Mouse (Mus musculus) lung, embryonic 14.5 days (tissue): ENCODE data around the gene Anks1b. TPM values are rescaled to one million over a fixed set of nuclear protein-coding genes. Genes with fewer than 3 reads are reported as not detected.

ENCODE experiments used
- ATAC-seq: fragments of 200-750 bp; cut with Nextera tagmentation; 2 replicates; pipeline ENCODE4 v1.8.0; 2017; ENCODE audit warnings: mild to moderate bottlenecking, moderate TSS enrichment, moderate library complexity; ENCODE audit not compliant: insufficient read depth
- DNase-seq: peaks from one replicate; pipeline ENCODE4 v3.0.0-alpha.2; 2015
- H3K27ac ChIP-seq: fragments of 300-500 bp; sonication (generic); 2 replicates; pipeline ENCODE4 v1.5.1; 2014; ENCODE audit warnings: low read depth, mild to moderate bottlenecking, moderate library complexity
- H3K27me3 ChIP-seq: fragments of 300-500 bp; sonication (generic); 2 replicates; pipeline ENCODE4 v1.6.1; 2014; ENCODE audit warnings: low read length, control low read depth; ENCODE audit not compliant: insufficient read depth
- H3K36me3 ChIP-seq: fragments of 300-500 bp; sonication (generic); 2 replicates; pipeline ENCODE4 v1.6.1; 2014; ENCODE audit warnings: control low read depth; ENCODE audit not compliant: insufficient read depth
- H3K4me1 ChIP-seq: fragments of 300-500 bp; sonication (generic); 2 replicates; pipeline ENCODE4 v1.6.1; 2014; ENCODE audit warnings: antibody characterized with exemption, control low read depth; ENCODE audit not compliant: insufficient read depth
- H3K4me2 ChIP-seq: fragments of 300-500 bp; sonication (generic); 2 replicates; pipeline ENCODE4 v1.6.1; 2014; ENCODE audit warnings: mild to moderate bottlenecking
- H3K4me3 ChIP-seq: fragments of 300-500 bp; sonication (generic); 2 replicates; pipeline ENCODE4 v1.5.1; 2014; ENCODE audit warnings: low read depth, low read length
- H3K9ac ChIP-seq: fragments of 300-500 bp; sonication (generic); 2 replicates; pipeline ENCODE4 v1.6.1; 2014
- H3K9me3 ChIP-seq: fragments of 300-500 bp; sonication (generic); 2 replicates; pipeline ENCODE4 v1.6.1; 2016; ENCODE audit warnings: low read depth, low read length, control low read depth
- CTCF ChIP-seq: IDR thresholded peaks from 2 replicates; pipeline ENCODE4 v1.5.1; 2016; ENCODE audit warnings: antibody characterized with exemption, low read depth
- WGBS: fragments of 180-500 bp; shearing (Covaris S2); extraction: QIAGEN DNeasy Blood & Tissue Kit; methylation state at CpG from one replicate; pipeline ENCODE4 v1.1.7; 2014; 5-methylcytosine and 5-hydroxymethylcytosine counted together
- polyA plus RNA-seq: library from polyadenylated mRNA; unstranded; fragments of >200 nt; fragmentation: Nextera tagmentation; extraction: Ambion mirVana; gene quantifications from 2 replicates; pipeline ENCODE4 v1.2.1, GENCODE M21; 2014

Anks1b gene
- polyA plus RNA-seq, 1 experiment from 2014 or later = 1.2 TPM

- Histone ChIP-seq H3K36me3 (no peaks in the 10 kb centered on the region), H3K27me3 (no peaks in the 10 kb centered on the region), H3K4me3 (no peak overlapping the region), H3K4me1 (no peaks in the 10 kb centered on the region), H3K4me2 (no peak overlapping the region), H3K9me3 (no peaks in the 10 kb centered on the region), H3K9ac (no peak overlapping the region), H3K27ac (no peak overlapping the region)
- no peak for TF ChIP-seq CTCF
- DNase-seq (no peak), ATAC-seq (no peak)
- WGBS = 42% methylated on average over 8 of the region's 8 CpGs
These were observed 824.1 kb downstream of the Anks1b start for GRCm38 (mm10) chr10:90697413-90697812.

GRCm38 (mm10) chr10:90699211-90699610 is 825.9 kb downstream of the Anks1b start:
- Histone ChIP-seq H3K4me2 (no peak overlapping the region), H3K27me3 (no peaks in the 10 kb centered on the region)
- ATAC-seq = no peak

GRCm38 (mm10) chr10:90704602-90705001 is 831.3 kb downstream of the Anks1b start:
- no peaks in the 10 kb centered on the region for H3K9me3 ChIP-seq
- no peaks in the 10 kb centered on the region for H3K27me3 ChIP-seq
- H3K9ac ChIP-seq = no peak overlapping the region
- no peak for TF ChIP-seq CTCF
- H3K36me3 ChIP-seq = no peaks in the 10 kb centered on the region
- no peak overlapping the region for H3K4me3 ChIP-seq
- ATAC-seq (no peak), DNase-seq (no peak)
- 87% methylated on average over 10 of the region's 10 CpGs for WGBS
- H3K4me2 ChIP-seq = no peak overlapping the region
- no peaks in the 10 kb centered on the region for H3K4me1 ChIP-seq
- no peak overlapping the region for H3K27ac ChIP-seq

More at GRCm38 (mm10) chr10:90699211-90699610, 825.9 kb downstream of the Anks1b start:
- no peak for DNase-seq
- 86% methylated on average over 12 of the region's 12 CpGs for WGBS
- H3K9ac ChIP-seq = no peak overlapping the region
- no peaks in the 10 kb centered on the region for H3K9me3 ChIP-seq
- H3K4me1 ChIP-seq = no peaks in the 10 kb centered on the region
- no peaks in the 10 kb centered on the region for H3K36me3 ChIP-seq
- no peak overlapping the region for H3K4me3 ChIP-seq
- no peak overlapping the region for H3K27ac ChIP-seq
- TF ChIP-seq CTCF = no peak

- Histone ChIP-seq H3K4me3 (no peak overlapping the region), H3K4me2 (no peak overlapping the region), H3K4me1 (no peaks in the 10 kb centered on the region), H3K9me3 (no peaks in the 10 kb centered on the region), H3K27me3 (no peaks in the 10 kb centered on the region), H3K9ac (no peak overlapping the region), H3K27ac (no peak overlapping the region), H3K36me3 (no peaks in the 10 kb centered on the region)
- no peak for ATAC-seq
- no peak for DNase-seq
- 64% methylated on average over 11 of the region's 11 CpGs for WGBS
- TF ChIP-seq CTCF = no peak
These were observed 835.7 kb downstream of the Anks1b start for GRCm38 (mm10) chr10:90708822-90709601.

GRCm38 (mm10) chr10:90709602-90709931 is 836.3 kb downstream of the Anks1b start:
- Histone ChIP-seq H3K27me3 (no peaks in the 10 kb centered on the region), H3K27ac (no peak overlapping the region), H3K9ac (no peak overlapping the region), H3K4me1 (no peaks in the 10 kb centered on the region), H3K9me3 (no peaks in the 10 kb centered on the region), H3K4me2 (no peak overlapping the region), H3K36me3 (no peaks in the 10 kb centered on the region), H3K4me3 (no peak overlapping the region)
- no peak for DNase-seq
- TF ChIP-seq CTCF = no peak
- WGBS = 33% methylated on average over 5 of the region's 5 CpGs
- ATAC-seq = no peak

GRCm38 (mm10) chr10:90717961-90718360 is 844.7 kb downstream of the Anks1b start:
- H3K36me3 ChIP-seq = no peaks in the 10 kb centered on the region
- 39% methylated on average over 11 of the region's 11 CpGs for WGBS
- ATAC-seq (no peak), DNase-seq (no peak)
- H3K27ac ChIP-seq = no peak overlapping the region
- H3K4me1 ChIP-seq = no peaks in the 10 kb centered on the region
- TF ChIP-seq CTCF = no peak
- H3K9me3 ChIP-seq = no peaks in the 10 kb centered on the region
- no peak overlapping the region for H3K4me3 ChIP-seq
- H3K4me2 ChIP-seq = no peak overlapping the region; the same call in 1 of the 2 replicates
- no peak overlapping the region for H3K9ac ChIP-seq
- H3K27me3 ChIP-seq = no peaks in the 10 kb centered on the region

GRCm38 (mm10) chr10:90718684-90719083 is 845.4 kb downstream of the Anks1b start:
- Histone ChIP-seq H3K4me1 (no peaks in the 10 kb centered on the region), H3K9me3 (no peaks in the 10 kb centered on the region), H3K4me2 (no peak overlapping the region), H3K27me3 (no peaks in the 10 kb centered on the region), H3K4me3 (no peak overlapping the region), H3K9ac (no peak overlapping the region), H3K27ac (no peak overlapping the region), H3K36me3 (no peaks in the 10 kb centered on the region)
- 72% methylated on average over 9 of the region's 9 CpGs for WGBS
- TF ChIP-seq CTCF = no peak
- DNase-seq (no peak), ATAC-seq (no peak)

GRCm38 (mm10) chr10:90719996-90720395 is 846.7 kb downstream of the Anks1b start:
- Histone ChIP-seq H3K9ac (no peak overlapping the region), H3K27me3 (no peaks in the 10 kb centered on the region), H3K4me1 (no peaks in the 10 kb centered on the region), H3K4me2 (no peak overlapping the region), H3K9me3 (no peaks in the 10 kb centered on the region), H3K27ac (no peak overlapping the region), H3K36me3 (no peaks in the 10 kb centered on the region), H3K4me3 (no peak overlapping the region)
- DNase-seq = no peak
- WGBS = 45% methylated on average over 4 of the region's 4 CpGs
- TF ChIP-seq CTCF = no peak
- no peak for ATAC-seq
